Mouse (Mus musculus) heart, embryonic 11.5 days (tissue): Measurements from ENCODE around the gene Khdc4. TPM values are rescaled to one million over a fixed set of nuclear protein-coding genes. Genes with fewer than 3 reads are reported as not detected.

Experiments
- ATAC-seq: fragments of 200-750 bp; cut with Nextera tagmentation; replicated peaks from 2 replicates; pipeline ENCODE4 v1.8.0; 2017; ENCODE audit warnings: moderate library complexity; ENCODE audit not compliant: insufficient number of reproducible peaks, low FRiP score, low TSS enrichment
- H3K27ac ChIP-seq: fragments of 300-500 bp; sonication (generic); 2 replicates; pipeline ENCODE4 v1.5.1; 2014; ENCODE audit warnings: mild to moderate bottlenecking, low read depth, low read length
- H3K27me3 ChIP-seq: fragments of 300-500 bp; sonication (generic); 2 replicates; pipeline ENCODE4 v1.6.1; 2014; ENCODE audit warnings: mild to moderate bottlenecking, low read length, mixed read lengths; ENCODE audit not compliant: control insufficient read depth, insufficient read depth
- H3K36me3 ChIP-seq: fragments of 300-500 bp; sonication (generic); 2 replicates; pipeline ENCODE4 v1.6.1; 2014; ENCODE audit warnings: mild to moderate bottlenecking, low read length, moderate library complexity, mixed read lengths; ENCODE audit not compliant: control insufficient read depth, insufficient read depth
- H3K4me1 ChIP-seq: fragments of 300-500 bp; sonication (generic); 2 replicates; pipeline ENCODE4 v1.6.1; 2014; ENCODE audit warnings: low read length; ENCODE audit not compliant: control insufficient read depth, insufficient read depth
- H3K4me2 ChIP-seq: fragments of 300-500 bp; sonication (generic); 2 replicates; pipeline ENCODE4 v1.6.1; 2014; ENCODE audit warnings: mild to moderate bottlenecking, moderate library complexity
- H3K4me3 ChIP-seq: fragments of 300-500 bp; sonication (generic); 2 replicates; pipeline ENCODE4 v1.5.1; 2014; ENCODE audit warnings: low read depth, low read length
- H3K9ac ChIP-seq: fragments of 300-500 bp; sonication (generic); 2 replicates; pipeline ENCODE4 v1.6.1; 2014; ENCODE audit warnings: mild to moderate bottlenecking, low read depth, low read length, moderate library complexity
- H3K9me3 ChIP-seq: fragments of 300-500 bp; sonication (generic); replicated peaks from 2 replicates; pipeline ENCODE4 v1.6.1; 2016; ENCODE audit warnings: low read length; ENCODE audit not compliant: control insufficient read depth
- WGBS: fragments of 180-500 bp; shearing (Covaris S2); extraction: QIAGEN DNeasy Blood & Tissue Kit; methylation state at CpG from one replicate; pipeline ENCODE4 v1.1.7; 2014; ENCODE audit not compliant: insufficient replicate concordance; 5-methylcytosine and 5-hydroxymethylcytosine counted together
- polyA plus RNA-seq: library from polyadenylated mRNA; unstranded; fragments of >200 nt; fragmentation: Nextera tagmentation; extraction: Ambion mirVana; gene quantifications from 2 replicates; pipeline ENCODE4 v1.2.1, GENCODE M21; 2014

Khdc4 gene
- polyA plus RNA-seq, 1 experiment from 2014 or later, result 68.2 TPM

DNA sequence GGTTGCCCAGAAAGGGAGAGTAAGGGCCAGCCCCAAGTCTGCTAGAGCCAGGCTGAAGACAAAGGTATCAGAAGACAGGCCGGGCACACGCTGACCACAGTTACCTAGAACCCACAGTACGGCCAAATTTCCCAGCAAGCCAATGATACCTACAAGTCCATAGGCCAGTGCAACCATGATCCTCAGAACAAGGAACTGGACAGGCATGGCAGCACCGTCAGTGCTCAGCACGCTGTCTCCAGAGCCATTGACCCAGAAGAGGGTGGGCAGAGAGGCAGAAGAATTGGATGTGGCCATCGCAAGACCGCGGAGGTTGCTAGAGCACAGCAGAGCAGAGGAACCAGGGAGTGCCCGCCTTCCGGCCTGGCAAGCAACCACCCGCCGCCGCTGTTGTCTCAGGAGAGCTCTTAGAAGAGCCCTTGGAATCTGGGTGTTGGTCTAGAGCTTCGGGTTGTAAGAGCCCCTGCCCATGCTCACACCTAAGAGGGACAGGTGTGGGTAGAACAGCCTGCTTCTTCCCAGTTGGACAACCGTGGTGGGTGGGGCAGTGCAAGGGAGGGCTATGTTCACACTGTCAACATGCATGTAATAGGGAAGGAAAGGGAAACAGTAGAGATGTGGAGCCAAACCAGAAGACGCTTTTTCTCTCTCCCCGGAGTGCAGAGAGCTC lies 32.6 kb upstream of the Khdc4 start, which contains the start of gene Rxfp4:
Rxfp4 (minus strand) TSS at position 297 of the 670 bp plus-strand sequence.
- no peak for ATAC-seq
- 84% methylated on average over 17 of the region's 17 CpGs for WGBS
- Histone ChIP-seq H3K4me2 (no peak within 1 kb of the TSS), H3K9ac (no peak within 1 kb of the TSS), H3K4me3 (no peak within 1 kb of the TSS), H3K4me1 (peaks cover 11% of the 10 kb centered on the region; the same call in 1 of the 2 replicates), H3K27ac (peak within 1 kb of the TSS; percentile 22; the same call in 1 of the 2 replicates), H3K27me3 (no peaks in the 10 kb centered on the region), H3K36me3 (peaks cover 2% of the 10 kb centered on the region; the same call in 1 of the 2 replicates), H3K9me3 (no peaks in the 10 kb centered on the region)

GRCm38 (mm10) chr3:88653516-88654370 lies 31.9 kb upstream of the Khdc4 start:
- Histone ChIP-seq H3K27me3 (no peaks in the 10 kb centered on the region), H3K4me3 (no peak overlapping the region), H3K27ac (peak overlapping the region; percentile 22; the same call in 1 of the 2 replicates), H3K4me1 (peaks cover 11% of the 10 kb centered on the region; the same call in 1 of the 2 replicates), H3K9me3 (no peaks in the 10 kb centered on the region), H3K4me2 (no peak overlapping the region), H3K9ac (no peak overlapping the region), H3K36me3 (no peaks in the 10 kb centered on the region)
- 69% methylated on average over 6 of the region's 6 CpGs for WGBS
- ATAC-seq, result no peak

DNA sequence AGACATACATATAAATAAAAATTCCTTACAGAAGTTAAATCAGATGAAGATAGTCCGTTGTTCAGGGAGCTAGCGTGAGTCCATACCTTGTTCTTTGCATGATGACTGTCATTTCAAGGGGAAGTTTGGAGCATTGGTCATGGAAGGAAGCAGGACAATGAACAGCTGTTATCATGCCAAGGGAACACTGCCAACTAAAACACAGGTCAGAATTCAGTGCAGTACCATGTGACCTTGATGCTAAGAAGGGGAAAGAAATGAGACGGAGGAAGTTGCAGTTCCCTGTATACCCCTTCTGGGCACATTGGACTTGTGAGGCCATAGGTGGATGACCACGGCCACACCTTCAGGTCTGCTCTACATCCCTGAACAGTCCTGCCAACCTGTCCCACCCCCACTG lies 31.0 kb upstream of the Khdc4 start:
- Histone ChIP-seq H3K4me1 (peaks cover 11% of the 10 kb centered on the region; the same call in 1 of the 2 replicates), H3K9me3 (no peaks in the 10 kb centered on the region), H3K27ac (no peak overlapping the region), H3K9ac (no peak overlapping the region), H3K4me3 (no peak overlapping the region), H3K36me3 (no peaks in the 10 kb centered on the region), H3K27me3 (no peaks in the 10 kb centered on the region), H3K4me2 (no peak overlapping the region)
- WGBS, result 54% methylated on average over 4 of the region's 4 CpGs
- peak; percentile 35; the same call in 1 of the 2 replicates for ATAC-seq

- 80% methylated on average over 8 of the region's 8 CpGs for WGBS
- Histone ChIP-seq H3K27me3 (no peaks in the 10 kb centered on the region), H3K36me3 (no peaks in the 10 kb centered on the region), H3K9ac (no peak overlapping the region), H3K4me3 (no peak overlapping the region), H3K9me3 (no peaks in the 10 kb centered on the region), H3K27ac (no peak overlapping the region), H3K4me1 (peaks cover 13% of the 10 kb centered on the region; the same call in 1 of the 2 replicates), H3K4me2 (no peak overlapping the region)
- no peak for ATAC-seq
Measured at GRCm38 (mm10) chr3:88655619-88656018, 30.0 kb upstream of the Khdc4 start.

GRCm38 (mm10) chr3:88658441-88659127 lies 27.0 kb upstream of the Khdc4 start:
- Histone ChIP-seq H3K9me3 (no peaks in the 10 kb centered on the region), H3K27ac (no peak overlapping the region), H3K36me3 (no peaks in the 10 kb centered on the region), H3K9ac (no peak overlapping the region), H3K27me3 (no peaks in the 10 kb centered on the region), H3K4me3 (no peak overlapping the region), H3K4me1 (peaks cover 13% of the 10 kb centered on the region; the same call in 1 of the 2 replicates), H3K4me2 (no peak overlapping the region)
- WGBS, result 63% methylated on average over 5 of the region's 5 CpGs
- no peak for ATAC-seq

GRCm38 (mm10) chr3:88659798-88660197 lies 25.8 kb upstream of the Khdc4 start:
- Histone ChIP-seq H3K27me3 (no peaks in the 10 kb centered on the region), H3K4me2 (no peak overlapping the region), H3K9ac (no peak overlapping the region), H3K9me3 (no peaks in the 10 kb centered on the region), H3K27ac (no peak overlapping the region), H3K4me3 (no peak overlapping the region), H3K4me1 (peaks cover 8% of the 10 kb centered on the region; the same call in 1 of the 2 replicates), H3K36me3 (no peaks in the 10 kb centered on the region)
- 37% methylated on average over 6 of the region's 6 CpGs for WGBS
- no peak for ATAC-seq

DNA sequence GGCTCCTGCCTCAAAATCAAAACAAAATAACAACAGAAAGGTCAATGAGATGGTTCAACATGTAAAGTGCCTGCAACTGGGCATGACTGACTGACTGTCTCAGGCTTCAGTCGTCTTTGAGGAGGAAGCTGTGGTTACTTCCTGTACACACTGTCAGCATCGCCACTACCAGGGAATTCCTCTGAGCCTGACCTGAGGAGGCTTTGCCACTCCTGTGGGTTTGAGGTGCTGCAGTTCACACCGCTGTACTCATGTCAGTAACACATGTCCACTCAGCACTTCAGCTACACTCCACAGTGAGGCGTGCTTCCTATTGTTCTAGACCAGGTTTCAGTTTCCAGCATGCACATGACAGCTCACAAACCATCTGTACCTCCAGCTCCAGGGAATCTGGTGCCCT lies 21.5 kb upstream of the Khdc4 start:
- Histone ChIP-seq H3K36me3 (no peaks in the 10 kb centered on the region), H3K4me1 (0 out of 2 replicates have a peak, but pooled peaks cover 3% of the 10 kb centered on the region), H3K4me3 (no peak overlapping the region), H3K9ac (no peak overlapping the region), H3K27me3 (no peaks in the 10 kb centered on the region), H3K27ac (no peak overlapping the region), H3K9me3 (no peaks in the 10 kb centered on the region), H3K4me2 (no peak overlapping the region)
- ATAC-seq, result no peak
- 81% methylated on average over 4 of the region's 4 CpGs for WGBS

- peak overlapping the region; percentile 65; the same call in 1 of the 2 replicates for H3K9ac ChIP-seq
- H3K27ac ChIP-seq, result no peak overlapping the region
- 9% methylated on average over 11 of the region's 11 CpGs for WGBS
- no peaks in the 10 kb centered on the region for H3K27me3 ChIP-seq
- no peaks in the 10 kb centered on the region; the same call in 1 of the 2 replicates for H3K4me1 ChIP-seq
- H3K4me2 ChIP-seq, result peak overlapping the region; percentile 71
- no peaks in the 10 kb centered on the region; the same call in 1 of the 2 replicates for H3K9me3 ChIP-seq
- ATAC-seq, result peak; percentile 35; the same call in 1 of the 2 replicates
- peak overlapping the region; percentile 21 for H3K4me3 ChIP-seq
- no peaks in the 10 kb centered on the region for H3K36me3 ChIP-seq
Measured at GRCm38 (mm10) chr3:88677399-88677798, 8.2 kb upstream of the Khdc4 start.
